Mouse (Mus musculus) lung, embryonic 15.5 days (tissue): ENCODE data around the gene Med20. TPM values are rescaled to one million over a fixed set of nuclear protein-coding genes. Genes with fewer than 3 reads are reported as not detected.
"Not testable (repeated sequence)": the region's sequence is repeated elsewhere in the genome, so short reads cannot be mapped to it uniquely, and the experiment has no call there.

Experiments
- ATAC-seq: fragments of 200-750 bp; cut with Nextera tagmentation; 2 replicates; pipeline ENCODE4 v1.8.0; 2017; ENCODE audit warnings: moderate number of reproducible peaks, borderline replicate concordance; ENCODE audit not compliant: low FRiP score, low TSS enrichment; ENCODE audit errors: extremely low read depth
- H3K27ac ChIP-seq: fragments of 300-500 bp; sonication (generic); 2 replicates; pipeline ENCODE4 v1.5.1; 2015; ENCODE audit warnings: moderate library complexity, mild to moderate bottlenecking, inconsistent platforms
- H3K27me3 ChIP-seq: fragments of 300-500 bp; sonication (generic); 2 replicates; pipeline ENCODE4 v1.6.1; 2015; ENCODE audit warnings: inconsistent platforms
- H3K36me3 ChIP-seq: fragments of 300-500 bp; sonication (generic); 2 replicates; pipeline ENCODE4 v1.6.1; 2015; ENCODE audit warnings: inconsistent platforms
- H3K4me1 ChIP-seq: fragments of 300-500 bp; sonication (generic); 2 replicates; pipeline ENCODE4 v1.6.1; 2015; ENCODE audit warnings: inconsistent platforms
- H3K4me2 ChIP-seq: fragments of 300-500 bp; sonication (generic); 2 replicates; pipeline ENCODE4 v1.6.1; 2015; ENCODE audit warnings: inconsistent platforms, mild to moderate bottlenecking, moderate library complexity
- H3K4me3 ChIP-seq: fragments of 300-500 bp; sonication (generic); 2 replicates; pipeline ENCODE4 v1.5.1; 2015; ENCODE audit warnings: mild to moderate bottlenecking, inconsistent platforms
- H3K9ac ChIP-seq: fragments of 300-500 bp; sonication (generic); 2 replicates; pipeline ENCODE4 v1.6.1; 2015; ENCODE audit warnings: inconsistent platforms
- H3K9me3 ChIP-seq: fragments of 300-500 bp; sonication (generic); 2 replicates; pipeline ENCODE4 v1.6.1; 2016; ENCODE audit warnings: inconsistent platforms
- WGBS: fragments of 180-500 bp; shearing (Covaris S2); methylation state at CpG from one replicate; pipeline ENCODE4 v1.1.7; 2015; 5-methylcytosine and 5-hydroxymethylcytosine counted together
- polyA plus RNA-seq: library from polyadenylated mRNA; unstranded; fragments of >200 nt; fragmentation: Nextera tagmentation; extraction: Ambion mirVana; gene quantifications from 2 replicates; pipeline ENCODE4 v1.2.1, GENCODE M21; 2015

The Med20 gene
- polyA plus RNA-seq, 1 experiment from 2014 or later: 50.3 TPM

DNA sequence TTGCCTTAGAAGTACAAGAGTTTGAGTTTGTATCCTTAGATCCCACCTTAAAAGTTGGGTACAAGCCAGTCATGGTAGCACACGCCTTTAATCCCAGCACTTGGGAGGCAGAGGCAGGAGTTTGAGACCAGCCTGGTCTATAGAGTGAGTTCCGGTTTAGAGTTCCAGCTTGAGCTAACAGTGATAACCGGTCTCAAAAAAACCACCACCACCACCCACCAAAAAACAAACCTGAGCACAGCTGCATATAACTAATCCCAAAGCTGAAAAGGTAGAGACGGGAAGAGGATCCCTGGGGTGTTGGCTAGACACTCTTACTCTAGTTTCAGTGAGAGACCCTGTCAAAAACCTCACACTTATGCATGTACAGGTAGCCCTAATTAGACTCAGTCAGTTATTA is 5.3 kb downstream of the Med20 start:
- Histone ChIP-seq H3K27ac (no peak overlapping the region), H3K9ac (no peak overlapping the region), H3K36me3 (peaks cover 39% of the 10 kb centered on the region), H3K4me1 (peaks cover 13% of the 10 kb centered on the region), H3K4me3 (no peak overlapping the region), H3K9me3 (no peaks in the 10 kb centered on the region), H3K4me2 (no peak overlapping the region), H3K27me3 (no peaks in the 10 kb centered on the region)
- ATAC-seq: no peak
- 97% methylated on average over 4 of the region's 4 CpGs for WGBS

DNA sequence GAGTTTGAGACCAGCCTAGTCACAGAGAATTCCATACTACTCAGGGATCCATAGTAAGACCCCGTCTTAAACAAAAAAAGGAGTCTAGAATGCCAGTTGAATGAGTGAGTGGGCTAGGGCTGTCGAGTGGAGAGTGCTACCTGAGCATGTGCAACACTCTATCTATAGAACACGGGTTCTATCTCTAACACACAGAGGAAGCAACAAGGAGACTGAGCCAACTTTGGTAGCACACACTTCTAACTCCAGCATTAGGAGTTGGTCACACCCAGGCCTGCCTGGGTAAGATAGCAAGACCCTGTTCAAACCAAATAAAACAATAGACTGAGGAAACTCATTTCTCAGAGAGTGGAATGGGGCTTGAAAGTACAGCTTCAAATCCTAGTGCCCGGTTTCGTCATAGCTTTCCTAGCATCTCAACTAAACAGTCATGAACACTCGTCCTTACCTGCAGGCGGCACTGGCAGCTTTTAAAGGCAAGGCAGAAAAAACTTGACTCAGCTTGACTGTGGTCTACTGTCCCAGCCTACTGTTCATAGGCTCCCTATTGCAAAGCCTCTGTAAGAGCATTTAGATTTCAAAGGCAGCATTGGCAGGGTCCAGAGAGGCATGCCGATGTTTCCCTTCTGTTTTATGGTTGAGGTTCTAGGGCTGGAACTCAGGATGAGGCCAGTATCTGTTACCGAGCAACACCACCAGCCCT is 6.4 kb downstream of the Med20 start:
- peaks cover 48% of the 10 kb centered on the region for H3K36me3 ChIP-seq
- WGBS: 92% methylated on average over 9 of the region's 9 CpGs

DNA sequence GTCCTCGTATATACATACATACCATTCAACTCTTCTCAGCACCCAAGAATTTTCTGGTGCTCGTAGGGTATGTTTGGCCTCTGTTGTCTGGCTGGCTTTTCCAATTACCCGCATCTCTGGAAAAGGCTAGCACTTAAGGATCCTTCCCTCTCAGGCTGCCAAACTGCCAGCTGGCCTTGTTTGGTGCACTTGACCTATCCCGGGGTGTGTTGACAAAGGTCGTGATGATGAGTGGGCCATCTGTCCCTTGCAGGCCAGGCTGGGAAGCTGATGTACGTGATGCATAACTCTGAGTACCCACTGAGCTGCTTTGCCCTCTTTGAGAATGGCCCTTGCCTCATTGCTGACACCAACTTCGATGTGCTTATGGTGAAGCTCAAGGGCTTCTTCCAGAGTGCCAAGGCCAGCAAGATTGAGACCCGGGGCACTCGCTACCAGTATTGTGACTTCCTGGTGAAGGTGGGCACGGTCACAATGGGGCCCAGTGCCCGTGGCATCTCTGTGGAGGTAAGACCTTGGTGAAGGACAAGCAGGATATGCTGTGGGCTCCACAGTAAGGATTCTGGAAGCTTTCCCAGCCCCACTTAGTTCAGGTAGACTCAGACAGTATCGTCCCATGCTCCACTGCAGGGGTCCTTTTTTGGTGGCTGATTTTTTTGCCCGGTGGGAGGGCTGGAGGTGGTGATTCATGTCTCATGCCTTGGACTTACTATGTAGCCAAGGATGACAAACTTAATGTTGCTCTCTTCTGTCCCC is 7.4 kb downstream of the Med20 start:
- Histone ChIP-seq H3K27ac (no peak overlapping the region), H3K4me1 (no peaks in the 10 kb centered on the region), H3K36me3 (peaks cover 56% of the 10 kb centered on the region), H3K4me3 (no peak overlapping the region), H3K9me3 (no peaks in the 10 kb centered on the region), H3K27me3 (no peaks in the 10 kb centered on the region), H3K4me2 (no peak overlapping the region), H3K9ac (no peak overlapping the region)
- 80% methylated on average over 13 of the region's 13 CpGs for WGBS
- no peak for ATAC-seq

More for the DNA sequence above, 6.4 kb downstream of the Med20 start:
- Histone ChIP-seq H3K27ac (no peak overlapping the region), H3K4me3 (no peak overlapping the region), H3K27me3 (no peaks in the 10 kb centered on the region), H3K4me1 (peaks cover 3% of the 10 kb centered on the region), H3K9ac (no peak overlapping the region), H3K9me3 (no peaks in the 10 kb centered on the region), H3K4me2 (no peak overlapping the region)
- no peak for ATAC-seq

DNA sequence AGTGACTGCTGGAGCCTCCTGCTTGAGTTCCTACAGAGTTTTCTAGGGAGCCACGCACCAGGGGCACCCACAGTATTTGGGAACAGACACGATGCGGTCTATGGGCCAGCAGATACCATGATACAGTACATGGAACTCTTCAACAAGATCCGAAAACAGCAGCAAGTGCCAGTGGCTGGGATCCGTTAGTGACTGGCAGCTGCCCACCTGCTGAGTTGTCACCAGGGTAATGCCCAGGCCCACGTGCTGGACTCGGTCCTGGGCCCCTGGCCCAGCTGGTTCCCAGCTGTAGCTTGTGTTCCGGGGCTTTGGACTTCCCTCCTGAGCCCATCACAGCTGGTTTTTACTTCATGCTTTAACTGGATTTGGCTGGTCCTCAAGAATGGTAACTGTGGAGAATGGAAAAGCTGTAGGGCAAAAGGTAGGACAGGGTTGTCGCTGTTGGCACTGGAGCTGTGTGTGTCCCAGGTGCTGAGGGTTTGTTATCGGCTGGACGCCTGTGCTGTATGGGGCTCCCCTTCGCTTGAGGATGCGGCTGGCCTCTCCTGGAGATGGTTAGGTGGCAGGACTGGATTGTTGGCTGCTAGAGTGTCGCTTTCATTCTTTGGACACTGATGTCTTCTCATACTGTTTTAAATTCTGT is 11.7 kb downstream of the Med20 start:
- peaks cover 5% of the 10 kb centered on the region for H3K4me1 ChIP-seq
- H3K4me2 ChIP-seq: no peak overlapping the region
- no peak overlapping the region for H3K27ac ChIP-seq
- 92% methylated on average over 14 of the region's 14 CpGs for WGBS
- peaks cover 51% of the 10 kb centered on the region for H3K36me3 ChIP-seq
- H3K9me3 ChIP-seq: no peaks in the 10 kb centered on the region
- no peak overlapping the region for H3K4me3 ChIP-seq
- ATAC-seq: no peak
- no peak overlapping the region for H3K9ac ChIP-seq
- no peaks in the 10 kb centered on the region for H3K27me3 ChIP-seq

DNA sequence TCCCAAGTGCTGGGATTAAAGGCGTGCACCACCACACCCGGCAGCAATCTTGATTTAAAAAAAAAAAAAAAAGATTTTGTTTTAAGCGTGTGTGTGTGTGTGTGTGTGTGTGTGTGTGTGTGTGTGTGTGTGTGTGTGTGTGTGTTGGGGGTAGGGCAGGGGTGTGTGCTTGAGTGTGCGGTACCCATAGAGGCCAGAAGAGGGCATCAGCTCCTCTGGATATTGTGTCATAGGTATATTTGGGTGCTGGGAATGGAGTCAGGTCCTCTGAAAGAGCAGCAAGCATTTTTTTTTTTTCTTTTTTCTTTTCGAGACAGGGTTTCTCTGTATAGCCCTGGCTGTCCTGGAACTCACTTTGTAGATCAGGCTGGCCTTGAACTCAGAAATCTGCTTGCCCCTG is 13.2 kb downstream of the Med20 start:
- H3K36me3 ChIP-seq: peaks cover 40% of the 10 kb centered on the region
- WGBS: 98% methylated on average over 5 of the region's 5 CpGs

DNA sequence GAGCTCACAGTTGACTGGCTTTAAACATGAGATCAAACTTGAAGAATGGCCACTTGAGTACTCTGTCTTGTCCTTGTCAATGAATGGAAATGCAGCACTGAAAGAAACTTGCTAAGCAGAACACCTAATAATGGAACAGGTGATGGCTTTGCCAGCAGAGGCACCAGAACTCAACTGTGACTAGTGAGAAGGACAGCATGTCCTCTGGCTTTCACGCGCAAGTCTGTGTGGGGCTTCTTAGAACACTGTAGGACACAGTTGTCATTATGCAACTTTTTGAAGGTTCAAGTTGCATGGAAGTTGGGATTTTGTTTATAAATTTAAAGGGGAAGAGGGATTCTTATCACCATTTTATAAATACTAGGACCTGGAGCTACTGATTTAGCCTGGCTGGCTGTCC is 13.7 kb downstream of the Med20 start:
- WGBS: 98% methylated on average over 2 of the region's 2 CpGs
- Histone ChIP-seq H3K4me2 (no peak overlapping the region), H3K27ac (no peak overlapping the region), H3K27me3 (no peaks in the 10 kb centered on the region), H3K9me3 (no peaks in the 10 kb centered on the region), H3K9ac (no peak overlapping the region), H3K4me3 (no peak overlapping the region), H3K36me3 (peaks cover 40% of the 10 kb centered on the region), H3K4me1 (peaks cover 13% of the 10 kb centered on the region)
- ATAC-seq: no peak

More for the DNA sequence above, 13.2 kb downstream of the Med20 start:
- H3K4me2 ChIP-seq, ATAC-seq, H3K9me3 ChIP-seq, H3K27me3 ChIP-seq, H3K27ac ChIP-seq, H3K4me3 ChIP-seq, H3K9ac ChIP-seq: not testable (repeated sequence)
- peaks cover 11% of the 10 kb centered on the region for H3K4me1 ChIP-seq

DNA sequence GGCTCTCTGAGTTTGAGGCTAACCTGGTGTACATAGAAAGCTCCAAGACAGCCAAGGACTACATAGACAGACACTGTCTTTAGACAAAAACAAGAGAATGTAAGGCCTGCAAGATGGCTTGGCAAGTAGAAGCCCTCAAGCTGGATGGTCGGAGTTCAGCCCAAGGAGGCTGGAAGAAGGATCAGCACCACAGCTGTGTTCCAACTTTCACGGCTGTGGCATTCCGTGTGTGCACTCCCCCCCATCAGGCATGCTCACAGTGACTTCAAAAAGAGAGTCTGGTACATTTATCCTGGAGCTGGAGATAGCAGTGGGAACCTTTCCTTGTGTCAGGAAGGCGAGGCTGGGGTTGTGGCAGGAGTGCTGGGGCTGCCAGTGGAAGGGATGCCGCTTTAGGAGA is 14.6 kb downstream of the Med20 start:
- Histone ChIP-seq H3K4me3 (no peak overlapping the region), H3K9me3 (no peaks in the 10 kb centered on the region), H3K27me3 (no peaks in the 10 kb centered on the region), H3K4me2 (no peak overlapping the region), H3K4me1 (peaks cover 22% of the 10 kb centered on the region), H3K9ac (no peak overlapping the region), H3K36me3 (peaks cover 40% of the 10 kb centered on the region), H3K27ac (no peak overlapping the region)
- 77% methylated on average over 5 of the region's 5 CpGs for WGBS
- no peak for ATAC-seq

DNA sequence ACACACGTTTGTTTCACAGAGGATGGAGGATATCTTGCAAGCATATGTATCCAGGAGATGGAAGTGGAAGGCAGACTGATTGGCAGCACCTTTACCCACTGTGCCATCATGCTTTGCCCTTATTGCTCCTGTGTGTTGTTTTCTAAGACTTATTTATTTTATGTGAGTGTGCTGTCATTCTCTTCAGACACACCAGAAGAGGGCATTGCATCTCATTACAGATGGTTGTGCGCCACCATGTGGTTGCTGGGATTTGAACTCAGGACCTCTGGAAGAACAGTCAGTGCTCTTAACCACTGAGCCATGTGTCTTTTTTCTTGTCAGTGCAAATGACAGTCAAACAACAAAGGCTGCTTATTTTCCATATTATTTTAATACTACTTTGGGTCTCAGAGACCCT is 16.4 kb downstream of the Med20 start:
- WGBS: 84% methylated on average over 2 of the region's 2 CpGs
- H3K27ac ChIP-seq: no peak overlapping the region
- H3K36me3 ChIP-seq: peaks cover 31% of the 10 kb centered on the region
- H3K4me3 ChIP-seq: peak overlapping the region; percentile 63; the same call in 1 of the 2 replicates
- peaks cover 32% of the 10 kb centered on the region for H3K4me1 ChIP-seq
- ATAC-seq: no peak
- H3K9me3 ChIP-seq: no peaks in the 10 kb centered on the region
- H3K27me3 ChIP-seq: no peaks in the 10 kb centered on the region
- H3K9ac ChIP-seq: peak overlapping the region; percentile 63; the same call in 1 of the 2 replicates
- H3K4me2 ChIP-seq: peak overlapping the region; percentile 96

DNA sequence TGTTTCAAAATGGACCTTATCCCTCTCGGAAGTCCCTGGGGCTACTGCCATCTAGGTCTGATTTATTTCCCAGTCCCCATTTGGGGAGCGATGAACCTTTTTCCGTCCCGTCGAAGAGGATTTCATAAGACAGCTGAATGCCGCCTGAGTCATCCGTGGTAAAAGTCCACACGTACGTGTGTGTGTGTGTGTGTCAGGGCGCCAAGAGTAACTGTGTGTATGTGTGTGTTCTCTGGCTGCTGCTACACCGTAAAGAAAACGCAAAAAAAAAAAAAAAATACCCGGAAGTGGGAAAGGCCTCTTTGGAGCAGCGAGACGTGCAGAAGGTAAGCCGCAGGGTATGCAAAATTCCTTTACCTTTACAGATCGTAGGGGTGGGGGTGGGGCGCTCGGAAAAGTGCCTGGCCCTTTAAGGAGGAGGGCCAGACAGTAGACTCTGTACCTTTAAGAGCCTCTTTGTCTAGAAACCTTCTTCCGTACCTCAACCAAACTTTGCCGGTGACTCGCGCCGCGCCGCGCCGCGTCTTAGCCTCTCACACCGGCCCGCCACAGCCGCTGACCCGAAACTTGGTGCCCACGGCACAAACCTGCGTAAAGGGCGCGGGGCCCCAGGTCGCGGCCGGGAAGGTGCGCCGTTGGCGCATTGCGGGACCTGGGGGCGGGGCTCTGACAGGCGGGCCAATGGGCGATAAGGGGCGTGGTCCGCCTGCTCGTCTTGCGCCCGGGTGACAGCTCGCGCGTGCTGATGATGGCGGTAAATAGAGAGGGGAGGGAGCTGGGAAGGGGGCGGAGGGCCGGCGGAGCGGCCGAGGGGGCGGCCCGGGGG is 17.7 kb downstream of the Med20 start:
- no peaks in the 10 kb centered on the region for H3K27me3 ChIP-seq
- peak overlapping the region; percentile 89 for H3K27ac ChIP-seq
- peak overlapping the region; percentile 63 for H3K9ac ChIP-seq
- H3K4me1 ChIP-seq: peaks cover 32% of the 10 kb centered on the region
- peak; percentile 95 for ATAC-seq
- peaks cover 18% of the 10 kb centered on the region for H3K36me3 ChIP-seq
- H3K4me2 ChIP-seq: peak overlapping the region; percentile 96
- H3K9me3 ChIP-seq: no peaks in the 10 kb centered on the region
- H3K4me3 ChIP-seq: peak overlapping the region; percentile 63
- WGBS: under 1% methylated on average over 61 of the region's 63 CpGs

DNA sequence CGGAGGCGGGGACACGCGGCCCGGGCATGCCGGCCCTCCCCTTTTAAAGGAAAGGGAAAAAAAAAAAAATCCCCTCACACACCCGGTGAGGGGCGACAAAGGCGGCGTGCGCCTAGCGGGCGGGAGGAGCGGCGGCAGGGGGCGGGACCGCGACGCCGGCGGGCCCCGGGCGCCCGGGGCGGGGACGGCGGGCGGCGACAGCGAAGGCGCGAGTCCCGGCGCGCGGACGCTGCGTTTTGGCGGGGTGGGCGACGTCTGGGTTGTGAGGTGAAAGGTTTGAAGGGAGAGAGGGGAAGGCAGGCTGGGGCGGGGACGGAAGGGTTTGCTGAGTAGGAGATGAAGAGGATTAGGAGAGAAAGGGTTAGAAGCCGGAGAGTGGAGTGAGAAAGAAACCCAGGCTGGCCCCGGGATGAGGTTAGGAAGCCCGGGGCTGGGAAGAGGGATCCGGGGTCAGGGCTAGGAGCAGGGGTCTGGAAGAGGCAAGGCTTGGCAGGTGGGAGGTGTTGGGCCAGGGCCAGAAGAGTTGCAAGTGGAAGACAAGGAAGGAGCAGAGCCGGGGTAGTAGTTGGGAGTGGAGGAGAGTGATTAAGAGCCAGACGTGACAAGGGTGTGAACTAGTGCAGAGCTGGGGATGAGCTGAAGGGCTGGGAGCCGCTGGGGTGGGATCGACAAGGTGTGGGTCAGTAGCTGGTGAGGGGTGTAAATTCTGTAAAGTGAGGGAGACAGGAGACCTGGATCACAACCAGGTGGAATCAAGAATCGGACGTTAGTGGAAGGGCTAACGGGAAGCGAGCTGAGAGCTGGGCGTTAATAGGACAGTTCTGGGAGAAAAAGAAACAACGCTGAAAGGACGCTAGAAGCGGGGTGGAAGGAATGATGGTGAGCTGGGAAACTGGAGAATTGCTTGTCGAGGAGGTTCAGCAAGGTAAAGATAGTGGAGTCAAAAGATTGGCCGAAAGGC is 18.6 kb downstream of the Med20 start:
- Histone ChIP-seq H3K4me2 (peak overlapping the region; percentile 96), H3K27me3 (no peaks in the 10 kb centered on the region), H3K27ac (peak overlapping the region; percentile 89), H3K9ac (peak overlapping the region; percentile 59), H3K4me1 (peaks cover 32% of the 10 kb centered on the region), H3K36me3 (peaks cover 11% of the 10 kb centered on the region), H3K9me3 (no peaks in the 10 kb centered on the region), H3K4me3 (peak overlapping the region; percentile 63)
- ATAC-seq: peak; percentile 37
- under 1% methylated on average over 61 of the region's 61 CpGs for WGBS
